Mouse (Mus musculus) brain, embryonic 14.5 days (tissue): Measurements from ENCODE around the gene Gm13090.

ENCODE experiments used
- CTCF ChIP-seq: fragments of 200-500 bp; IDR thresholded peaks from 2 replicates; pipeline ENCODE4 v1.5.1; 2012; ENCODE audit warnings: inconsistent platforms, mild to moderate bottlenecking, moderate library complexity, borderline replicate concordance; ENCODE audit not compliant: insufficient read depth, insufficient read length; ENCODE audit errors: extremely low read depth
- POLR2A ChIP-seq: fragments of 200-500 bp; IDR thresholded peaks from 2 replicates; pipeline ENCODE4 v1.6.1; 2012; ENCODE audit warnings: mild to moderate bottlenecking, inconsistent platforms, borderline replicate concordance; ENCODE audit not compliant: poor library complexity, insufficient read depth, insufficient read length, severe bottlenecking; ENCODE audit errors: extremely low read depth

DNA sequence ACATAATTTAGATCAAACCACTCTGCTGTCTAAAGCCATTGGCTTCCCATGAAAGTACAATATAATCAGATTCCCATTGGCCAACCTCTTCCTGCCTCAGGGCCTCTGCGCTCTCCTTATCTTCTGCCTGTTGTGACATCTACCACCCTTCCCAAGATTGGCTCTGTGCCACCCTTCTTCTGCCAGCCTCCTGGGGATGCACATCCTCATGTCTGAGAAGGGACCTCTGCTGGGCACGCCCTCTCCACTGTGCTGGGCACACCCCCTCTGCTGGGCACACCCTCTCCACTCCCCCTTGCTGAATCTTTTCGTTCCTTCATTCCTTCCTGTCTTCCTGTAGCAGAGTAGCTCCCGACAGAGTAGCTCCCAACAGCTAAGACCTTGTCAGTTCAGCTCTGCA lies 44.4 kb downstream of the Gm13090 start:
- no peak for TF ChIP-seq POLR2A
- TF ChIP-seq CTCF, result no peak
